Mouse (Mus musculus): ENCODE measurements around the gene Rln1. TPM values are rescaled to one million over a fixed set of nuclear protein-coding genes. Genes with fewer than 3 reads are reported as not detected.

The Rln1 gene
- polyA plus RNA-seq, 1 experiment from 2014 or later = 0.14 TPM

GRCm38 (mm10) chr19:29368671-29369309 lies 34.3 kb upstream of the Rln1 start:
- H3K27me3 ChIP-seq = no peaks in the 10 kb centered on the region
- 73% methylated on average over 3 of the region's 3 CpGs for WGBS
- H3K36me3 ChIP-seq = no peaks in the 10 kb centered on the region
- H3K4me3 ChIP-seq = no peak overlapping the region
- no peak overlapping the region for H3K27ac ChIP-seq
- no peak overlapping the region for H3K9ac ChIP-seq
- no peaks in the 10 kb centered on the region for H3K9me3 ChIP-seq
- no peak overlapping the region for H3K4me2 ChIP-seq
- H3K4me1 ChIP-seq = peaks cover 5% of the 10 kb centered on the region; the same call in 1 of the 2 replicates
- no peak for ATAC-seq (ENCODE audit: insufficient number of reproducible peaks, low FRiP score, low TSS enrichment, low read depth)

- H3K4me2 ChIP-seq = no peak overlapping the region
- no peaks in the 10 kb centered on the region for H3K9me3 ChIP-seq
- H3K4me1 ChIP-seq = peaks cover 5% of the 10 kb centered on the region; the same call in 1 of the 2 replicates
- no peaks in the 10 kb centered on the region for H3K27me3 ChIP-seq
- no peak overlapping the region for H3K27ac ChIP-seq
- ATAC-seq (ENCODE audit: insufficient number of reproducible peaks, low FRiP score, low TSS enrichment, low read depth) = no peak
- 85% methylated on average over 2 of the region's 2 CpGs for WGBS
- H3K4me3 ChIP-seq = no peak overlapping the region
- H3K9ac ChIP-seq = no peak overlapping the region
- no peaks in the 10 kb centered on the region for H3K36me3 ChIP-seq
These were observed 33.6 kb upstream of the Rln1 start for GRCm38 (mm10) chr19:29368041-29368440.

GRCm38 (mm10) chr19:29366969-29367622 lies 32.6 kb upstream of the Rln1 start, which contains the start of the genes Plgrkt and Cd274:
Plgrkt (minus strand) TSS chr19:29367390.
Cd274 (plus strand) TSS chr19:29367455.
- Histone ChIP-seq H3K36me3 (no peaks in the 10 kb centered on the region), H3K27me3 (no peaks in the 10 kb centered on the region), H3K4me3 (peak within 1 kb of the TSS; percentile 54), H3K27ac (no peak within 1 kb of the TSS), H3K4me1 (peaks cover 8% of the 10 kb centered on the region; the same call in 1 of the 2 replicates), H3K9ac (peak within 1 kb of the TSS; percentile 43), H3K4me2 (peak within 1 kb of the TSS; percentile 84), H3K9me3 (no peaks in the 10 kb centered on the region)
- WGBS = 3% methylated on average over 26 of the region's 26 CpGs
- ATAC-seq (ENCODE audit: insufficient number of reproducible peaks, low FRiP score, low TSS enrichment, low read depth) = no peak

GRCm38 (mm10) chr19:29366226-29366968 lies 31.9 kb upstream of the Rln1 start:
- no peaks in the 10 kb centered on the region for H3K9me3 ChIP-seq
- peaks cover 8% of the 10 kb centered on the region; the same call in 1 of the 2 replicates for H3K4me1 ChIP-seq
- no peak overlapping the region for H3K27ac ChIP-seq
- peak overlapping the region; percentile 54 for H3K4me3 ChIP-seq
- no peaks in the 10 kb centered on the region for H3K27me3 ChIP-seq
- ATAC-seq (ENCODE audit: insufficient number of reproducible peaks, low FRiP score, low TSS enrichment, low read depth) = no peak
- no peaks in the 10 kb centered on the region for H3K36me3 ChIP-seq
- H3K9ac ChIP-seq = peak overlapping the region; percentile 43; the same call in 1 of the 2 replicates
- H3K4me2 ChIP-seq = peak overlapping the region; percentile 84
- 54% methylated on average over 20 of the region's 20 CpGs for WGBS

- 25% methylated on average over 3 of the region's 3 CpGs for WGBS
- no peak overlapping the region for H3K4me2 ChIP-seq
- H3K27me3 ChIP-seq = no peaks in the 10 kb centered on the region
- no peak overlapping the region for H3K27ac ChIP-seq
- no peak for ATAC-seq (ENCODE audit: insufficient number of reproducible peaks, low FRiP score, low TSS enrichment, low read depth)
- H3K9me3 ChIP-seq = no peaks in the 10 kb centered on the region
- no peak overlapping the region for H3K4me3 ChIP-seq
- H3K9ac ChIP-seq = no peak overlapping the region
- H3K36me3 ChIP-seq = no peaks in the 10 kb centered on the region
- H3K4me1 ChIP-seq = peaks cover 17% of the 10 kb centered on the region; the same call in 1 of the 2 replicates
These were observed 30.6 kb upstream of the Rln1 start for GRCm38 (mm10) chr19:29365105-29365504.

- H3K9ac ChIP-seq = no peak overlapping the region
- no peak for ATAC-seq (ENCODE audit: insufficient number of reproducible peaks, low FRiP score, low TSS enrichment, low read depth)
- H3K4me1 ChIP-seq = peaks cover 17% of the 10 kb centered on the region; the same call in 1 of the 2 replicates
- no peaks in the 10 kb centered on the region for H3K36me3 ChIP-seq
- H3K4me3 ChIP-seq = no peak overlapping the region
- 73% methylated on average over 5 of the region's 5 CpGs for WGBS
- no peaks in the 10 kb centered on the region for H3K27me3 ChIP-seq
- no peaks in the 10 kb centered on the region for H3K9me3 ChIP-seq
- no peak overlapping the region for H3K4me2 ChIP-seq
- H3K27ac ChIP-seq = no peak overlapping the region
These were observed 29.6 kb upstream of the Rln1 start for GRCm38 (mm10) chr19:29364076-29364475.

GRCm38 (mm10) chr19:29363557-29363956 lies 29.1 kb upstream of the Rln1 start:
- H3K36me3 ChIP-seq = no peaks in the 10 kb centered on the region
- no peak overlapping the region for H3K9ac ChIP-seq
- 84% methylated on average over 7 of the region's 7 CpGs for WGBS

GRCm38 (mm10) chr19:29362173-29362930 lies 27.9 kb upstream of the Rln1 start:
- Histone ChIP-seq H3K9ac (no peak overlapping the region), H3K4me2 (peak overlapping the region; percentile 79), H3K4me3 (peak overlapping the region; percentile 68), H3K27me3 (no peaks in the 10 kb centered on the region), H3K9me3 (no peaks in the 10 kb centered on the region), H3K4me1 (peaks cover 15% of the 10 kb centered on the region; the same call in 1 of the 2 replicates), H3K27ac (no peak overlapping the region), H3K36me3 (peaks cover 7% of the 10 kb centered on the region; the same call in 1 of the 2 replicates)
- no peak for ATAC-seq (ENCODE audit: insufficient number of reproducible peaks, low FRiP score, low TSS enrichment, low read depth)
- 44% methylated on average over 13 of the region's 13 CpGs for WGBS

More at GRCm38 (mm10) chr19:29363557-29363956, 29.1 kb upstream of the Rln1 start:
- no peaks in the 10 kb centered on the region for H3K27me3 ChIP-seq
- no peak overlapping the region for H3K4me2 ChIP-seq
- H3K27ac ChIP-seq = no peak overlapping the region
- no peak overlapping the region for H3K4me3 ChIP-seq
- H3K9me3 ChIP-seq = no peaks in the 10 kb centered on the region
- no peak for ATAC-seq (ENCODE audit: insufficient number of reproducible peaks, low FRiP score, low TSS enrichment, low read depth)
- peaks cover 17% of the 10 kb centered on the region; the same call in 1 of the 2 replicates for H3K4me1 ChIP-seq

- peak; percentile 95 for ATAC-seq (ENCODE audit: insufficient number of reproducible peaks, low FRiP score, low TSS enrichment, low read depth)
- Histone ChIP-seq H3K9ac (peak overlapping the region; percentile 47), H3K4me3 (peak overlapping the region; percentile 68), H3K4me1 (peaks cover 13% of the 10 kb centered on the region; the same call in 1 of the 2 replicates), H3K9me3 (no peaks in the 10 kb centered on the region), H3K27me3 (no peaks in the 10 kb centered on the region), H3K36me3 (peaks cover 7% of the 10 kb centered on the region; the same call in 1 of the 2 replicates), H3K4me2 (peak overlapping the region; percentile 79), H3K27ac (no peak overlapping the region)
- 2% methylated on average over 33 of the region's 33 CpGs for WGBS
These were observed 27.1 kb upstream of the Rln1 start for GRCm38 (mm10) chr19:29361468-29362130.

GRCm38 (mm10) chr19:29360251-29360650 lies 25.8 kb upstream of the Rln1 start:
- 77% methylated on average over 5 of the region's 5 CpGs for WGBS
- H3K4me2 ChIP-seq = no peak overlapping the region

More at GRCm38 (mm10) chr19:29360251-29360650, 25.8 kb upstream of the Rln1 start:
- ATAC-seq (ENCODE audit: insufficient number of reproducible peaks, low FRiP score, low TSS enrichment, low read depth) = no peak
- Histone ChIP-seq H3K27me3 (no peaks in the 10 kb centered on the region), H3K9ac (no peak overlapping the region), H3K4me1 (peaks cover 12% of the 10 kb centered on the region; the same call in 1 of the 2 replicates), H3K36me3 (peaks cover 7% of the 10 kb centered on the region; the same call in 1 of the 2 replicates), H3K4me3 (no peak overlapping the region), H3K27ac (no peak overlapping the region), H3K9me3 (no peaks in the 10 kb centered on the region)

Data from limb, embryonic 15.5 days (tissue).